In genomic region chr6:27460998-27461397, GRCm38 (mm10) we compare ENCODE assay signal across 25 mouse cellular contexts.
"Had no signal": no experiment of that assay in that cellular context is flagged by ENCODE, and none has a peak within 500 bp of the region (broad histone marks: within the 10 kb centered on the region; RNA-seq: fewer than 3 reads in every experiment).

No protein-coding gene starts in this region.

- H3K9ac ChIP-seq: limb, embryonic 12.5 days; limb, embryonic 15.5 days; liver, embryonic 14.5 days; liver, postnatal 0 days; lung, embryonic 14.5 days; neural tube, embryonic 12.5 days had no signal

- H3K36me3 ChIP-seq: limb, embryonic 12.5 days; limb, embryonic 15.5 days; neural tube, embryonic 12.5 days had no signal

- H3K9me3 ChIP-seq: limb, embryonic 12.5 days; limb, embryonic 15.5 days; megakaryocyte, embryonic 14.5 days; neural tube, embryonic 12.5 days had no signal

- H3K4me3 ChIP-seq: limb, embryonic 12.5 days; limb, embryonic 15.5 days; megakaryocyte, embryonic 14.5 days; neural tube, embryonic 12.5 days had no signal

- H3K27ac ChIP-seq: limb, embryonic 12.5 days; limb, embryonic 15.5 days; liver, embryonic 14.5 days; macrophage; neural tube, embryonic 12.5 days; stomach, postnatal 0 days had no signal

- ATAC-seq: inflammation-experienced regulatory T-cells, adult 6 months; intestine, embryonic 16.5 days; liver, postnatal 0 days; lung, postnatal 0 days had no signal

- H3K4me2 ChIP-seq: limb, embryonic 12.5 days; limb, embryonic 15.5 days; liver, embryonic 11.5 days; lung, embryonic 14.5 days; midbrain, embryonic 11.5 days; neural tube, embryonic 12.5 days had no signal

- H3K4me1 ChIP-seq: limb, embryonic 12.5 days; limb, embryonic 15.5 days; megakaryocyte, embryonic 14.5 days; neural tube, embryonic 12.5 days had no signal

- H3K27me3 ChIP-seq: limb, embryonic 12.5 days; limb, embryonic 15.5 days; megakaryocyte, embryonic 14.5 days; neural tube, embryonic 12.5 days had no signal

- DNase-seq: kidney, adult 18-20 months; kidney, adult 9 months; kidney, postnatal 4 days; left cerebral cortex, postnatal 4 days; liver, postnatal 0 days; lung, embryonic 14.5 days; midbrain, embryonic 14.5 days; right cerebral cortex, adult 18-20 months; right cerebral cortex, postnatal 14 days; right cerebral cortex, postnatal 4 days; thymus, adult 2 months; thymus, postnatal 14 days; thymus, postnatal 4 days had no signal
